Mouse (Mus musculus): ENCODE data around the gene Gm20388. TPM values are rescaled to one million over a fixed set of nuclear protein-coding genes. Genes with fewer than 3 reads are reported as not detected.
"Not testable (repeated sequence)": the region's sequence is repeated elsewhere in the genome, so short reads cannot be mapped to it uniquely, and the experiment has no call there.

Gene Gm20388
- polyA plus RNA-seq, 1 experiment, result 0.36 TPM

- Histone ChIP-seq H3K9me3 (ENCODE audit: control insufficient read depth, low read length) (no peaks in the 10 kb centered on the region), H3K27me3 (ENCODE audit: control insufficient read depth) (no peaks in the 10 kb centered on the region), H3K36me3 (ENCODE audit: control insufficient read depth) (peaks cover 46% of the 10 kb centered on the region), H3K4me3 (replicated peaks) (no peak overlapping the region), H3K4me1 (ENCODE audit: control insufficient read depth) (peaks cover 34% of the 10 kb centered on the region)
- TF ChIP-seq GATA1 (IDR thresholded peaks at IDR 0.05; ENCODE audit: low read length) (no peak), TAL1 (IDR thresholded peaks at IDR 0.05; ENCODE audit: low read length) (no peak)
Observed at GRCm38 (mm10) chr8:123020084-123020483, 3109.4 kb downstream of the Gm20388 start.

GRCm38 (mm10) chr8:123020859-123021258 is 3110.2 kb downstream of the Gm20388 start:
- Histone ChIP-seq H3K27me3 (ENCODE audit: control insufficient read depth) (no peaks in the 10 kb centered on the region), H3K9me3 (ENCODE audit: control insufficient read depth, low read length) (no peaks in the 10 kb centered on the region), H3K4me1 (ENCODE audit: control insufficient read depth) (peaks cover 41% of the 10 kb centered on the region), H3K36me3 (ENCODE audit: control insufficient read depth) (peaks cover 44% of the 10 kb centered on the region), H3K4me3 (replicated peaks) (no peak overlapping the region)
- TF ChIP-seq GATA1 (IDR thresholded peaks at IDR 0.05; ENCODE audit: low read length) (no peak), TAL1 (IDR thresholded peaks at IDR 0.05; ENCODE audit: low read length) (no peak)

- no peak for TF ChIP-seq TAL1 (IDR thresholded peaks at IDR 0.05; ENCODE audit: low read length)
- no peak for TF ChIP-seq GATA1 (IDR thresholded peaks at IDR 0.05; ENCODE audit: low read length)
- H3K4me3 ChIP-seq (replicated peaks), result no peak overlapping the region
- H3K36me3 ChIP-seq (ENCODE audit: control insufficient read depth), result peaks cover 40% of the 10 kb centered on the region
- H3K9me3 ChIP-seq (ENCODE audit: control insufficient read depth, low read length), result no peaks in the 10 kb centered on the region
- peaks cover 44% of the 10 kb centered on the region for H3K4me1 ChIP-seq (ENCODE audit: control insufficient read depth)
- no peaks in the 10 kb centered on the region for H3K27me3 ChIP-seq (ENCODE audit: control insufficient read depth)
Observed at GRCm38 (mm10) chr8:123021259-123021658, 3110.6 kb downstream of the Gm20388 start.

- Histone ChIP-seq H3K4me3 (replicated peaks) (no peak overlapping the region), H3K27me3 (ENCODE audit: control insufficient read depth) (no peaks in the 10 kb centered on the region), H3K36me3 (ENCODE audit: control insufficient read depth) (peaks cover 26% of the 10 kb centered on the region), H3K4me1 (ENCODE audit: control insufficient read depth) (peaks cover 46% of the 10 kb centered on the region), H3K9me3 (ENCODE audit: control insufficient read depth, low read length) (no peaks in the 10 kb centered on the region)
- TF ChIP-seq TAL1 (IDR thresholded peaks at IDR 0.05; ENCODE audit: low read length) (no peak), GATA1 (IDR thresholded peaks at IDR 0.05; ENCODE audit: low read length) (no peak)
Observed at GRCm38 (mm10) chr8:123022727-123023126, 3112.1 kb downstream of the Gm20388 start.

- Histone ChIP-seq H3K36me3 (ENCODE audit: control insufficient read depth) (peaks cover 21% of the 10 kb centered on the region), H3K27me3 (ENCODE audit: control insufficient read depth) (no peaks in the 10 kb centered on the region), H3K4me1 (ENCODE audit: control insufficient read depth) (peaks cover 43% of the 10 kb centered on the region), H3K4me3 (replicated peaks) (no peak overlapping the region), H3K9me3 (ENCODE audit: control insufficient read depth, low read length) (no peaks in the 10 kb centered on the region)
- TF ChIP-seq GATA1 (IDR thresholded peaks at IDR 0.05; ENCODE audit: low read length), result no peak
- no peak for TF ChIP-seq TAL1 (IDR thresholded peaks at IDR 0.05; ENCODE audit: low read length)
Observed at GRCm38 (mm10) chr8:123024226-123024625, 3113.6 kb downstream of the Gm20388 start.

GRCm38 (mm10) chr8:123025951-123026351 is 3115.3 kb downstream of the Gm20388 start:
- no peaks in the 10 kb centered on the region for H3K27me3 ChIP-seq (ENCODE audit: control insufficient read depth)
- H3K4me1 ChIP-seq (ENCODE audit: control insufficient read depth), result peaks cover 42% of the 10 kb centered on the region
- H3K4me3 ChIP-seq (replicated peaks), result no peak overlapping the region
- H3K9me3 ChIP-seq (ENCODE audit: control insufficient read depth, low read length), result no peaks in the 10 kb centered on the region
- peaks cover 28% of the 10 kb centered on the region for H3K36me3 ChIP-seq (ENCODE audit: control insufficient read depth)
- TF ChIP-seq GATA1 (IDR thresholded peaks at IDR 0.05; ENCODE audit: low read length), result no peak
- no peak for TF ChIP-seq TAL1 (IDR thresholded peaks at IDR 0.05; ENCODE audit: low read length)

- no peak for TF ChIP-seq TAL1 (IDR thresholded peaks at IDR 0.05; ENCODE audit: low read length)
- TF ChIP-seq GATA1 (IDR thresholded peaks at IDR 0.05; ENCODE audit: low read length), result no peak
- Histone ChIP-seq H3K9me3 (ENCODE audit: control insufficient read depth, low read length) (no peaks in the 10 kb centered on the region), H3K27me3 (ENCODE audit: control insufficient read depth) (no peaks in the 10 kb centered on the region), H3K4me3 (replicated peaks) (no peak overlapping the region), H3K36me3 (ENCODE audit: control insufficient read depth) (peaks cover 31% of the 10 kb centered on the region), H3K4me1 (ENCODE audit: control insufficient read depth) (peaks cover 40% of the 10 kb centered on the region)
Observed at GRCm38 (mm10) chr8:123027786-123028185, 3117.1 kb downstream of the Gm20388 start.

GRCm38 (mm10) chr8:123030091-123030490 is 3119.4 kb downstream of the Gm20388 start:
- peaks cover 55% of the 10 kb centered on the region for H3K4me1 ChIP-seq (ENCODE audit: control insufficient read depth)

GRCm38 (mm10) chr8:123031321-123031978 is 3120.8 kb downstream of the Gm20388 start:
- Histone ChIP-seq H3K4me1 (ENCODE audit: control insufficient read depth) (peaks cover 57% of the 10 kb centered on the region), H3K9me3 (ENCODE audit: control insufficient read depth, low read length) (no peaks in the 10 kb centered on the region), H3K4me3 (replicated peaks) (no peak overlapping the region), H3K27me3 (ENCODE audit: control insufficient read depth) (no peaks in the 10 kb centered on the region), H3K36me3 (ENCODE audit: control insufficient read depth) (peaks cover 38% of the 10 kb centered on the region)
- TF ChIP-seq TAL1 (IDR thresholded peaks at IDR 0.05; ENCODE audit: low read length), result no peak
- no peak for TF ChIP-seq GATA1 (IDR thresholded peaks at IDR 0.05; ENCODE audit: low read length)

More at GRCm38 (mm10) chr8:123030091-123030490, 3119.4 kb downstream of the Gm20388 start:
- H3K9me3 ChIP-seq (ENCODE audit: control insufficient read depth, low read length); H3K4me3 ChIP-seq (replicated peaks); H3K27me3 ChIP-seq (ENCODE audit: control insufficient read depth): not testable (repeated sequence)
- H3K36me3 ChIP-seq (ENCODE audit: control insufficient read depth), result peaks cover 33% of the 10 kb centered on the region

GRCm38 (mm10) chr8:123032730-123033129 is 3122.1 kb downstream of the Gm20388 start:
- Histone ChIP-seq H3K36me3 (ENCODE audit: control insufficient read depth) (peaks cover 37% of the 10 kb centered on the region), H3K27me3 (ENCODE audit: control insufficient read depth) (no peaks in the 10 kb centered on the region), H3K9me3 (ENCODE audit: control insufficient read depth, low read length) (no peaks in the 10 kb centered on the region), H3K4me3 (replicated peaks) (no peak overlapping the region), H3K4me1 (ENCODE audit: control insufficient read depth) (peaks cover 70% of the 10 kb centered on the region)
- TF ChIP-seq GATA1 (IDR thresholded peaks at IDR 0.05; ENCODE audit: low read length), result no peak
- no peak for TF ChIP-seq TAL1 (IDR thresholded peaks at IDR 0.05; ENCODE audit: low read length)

Data from erythroblast, embryonic 14.5 days (primary cell).